Mouse (Mus musculus): ENCODE results near the gene Dnajc16. TPM values are rescaled to one million over a fixed set of nuclear protein-coding genes. Genes with fewer than 3 reads are reported as not detected.

Gene Dnajc16
- 6.2 TPM in 2 replicates for polyA plus RNA-seq (2015; fragmentation: Nextera tagmentation; extraction: Ambion mirVana)

DNA sequence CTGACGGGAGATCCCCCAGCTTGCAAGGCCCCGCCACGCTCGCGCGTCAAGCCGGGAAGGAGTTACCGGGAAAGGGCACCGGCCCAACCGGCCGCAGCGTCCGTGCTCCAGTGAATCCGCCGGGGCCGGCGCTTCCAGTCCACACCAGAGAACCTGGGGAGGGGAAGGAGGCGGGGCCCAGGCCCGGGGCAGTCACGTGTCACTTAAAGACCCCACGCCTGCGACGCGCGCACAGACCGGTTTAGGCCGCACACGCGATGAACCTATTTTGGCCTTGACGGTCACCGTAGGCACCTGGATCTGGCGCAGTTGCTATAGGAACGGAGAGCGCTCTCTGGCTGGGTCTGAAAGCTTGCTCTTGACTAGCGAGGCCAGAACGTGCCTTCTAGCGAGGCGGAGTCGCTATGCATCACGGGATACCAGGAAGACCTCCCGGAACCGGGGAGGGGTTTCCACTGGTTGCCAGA, at the start of gene Dnajc16:
Dnajc16 (minus strand) TSS at position 408 of the 467 bp plus-strand sequence.
- Histone ChIP-seq H3K4me2 (peak within 1 kb of the TSS; percentile 83), H3K27ac (replicated peaks) (peak within 1 kb of the TSS; percentile 89), H3K9me3 (replicated peaks) (no peaks in the 10 kb centered on the region), H3K9ac (replicated peaks) (peak within 1 kb of the TSS; percentile 99), H3K4me1 (peaks cover 38% of the 10 kb centered on the region), H3K4me3 (replicated peaks) (peak within 1 kb of the TSS; percentile 95), H3K36me3 (peaks cover 6% of the 10 kb centered on the region; the same call in 1 of the 2 replicates), H3K27me3 (replicated peaks) (no peaks in the 10 kb centered on the region)
- 0% methylated on average over 42 of the region's 42 CpGs for WGBS
- ATAC-seq (ENCODE audit: low FRiP score): peak; percentile 90

DNA sequence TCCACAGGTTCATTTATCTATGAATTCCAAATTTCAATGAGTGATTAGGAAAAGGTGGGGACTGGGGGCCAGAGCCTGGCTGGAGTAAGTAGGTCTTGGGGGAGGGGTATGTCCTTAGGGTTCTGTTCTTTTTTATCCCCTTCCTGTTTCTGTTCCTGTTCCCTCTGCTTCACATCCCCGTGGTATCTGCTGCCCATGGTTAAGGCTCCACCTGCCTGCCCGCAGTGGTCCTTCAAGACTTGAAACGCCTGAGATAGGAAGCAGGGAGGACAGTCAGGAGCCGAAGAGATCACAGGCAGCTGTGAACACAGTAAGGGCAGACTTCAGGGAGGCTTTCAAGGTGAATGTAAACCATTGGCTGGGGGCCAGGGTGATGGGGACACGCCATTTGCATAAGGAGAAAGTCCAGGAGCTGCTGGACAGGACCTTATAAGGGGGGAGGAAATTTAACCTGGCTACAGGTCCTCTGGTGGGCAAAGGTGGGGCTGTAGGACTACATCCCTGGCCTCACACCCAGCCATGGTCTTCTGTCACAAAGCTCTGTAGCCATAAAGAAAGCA, 43.9 kb upstream of the Dnajc16 start:
- Histone ChIP-seq H3K36me3 (no peaks in the 10 kb centered on the region), H3K4me3 (replicated peaks) (no peak overlapping the region), H3K4me1 (no peaks in the 10 kb centered on the region), H3K9ac (replicated peaks) (no peak overlapping the region), H3K9me3 (replicated peaks) (no peaks in the 10 kb centered on the region), H3K27ac (replicated peaks) (no peak overlapping the region), H3K27me3 (replicated peaks) (no peaks in the 10 kb centered on the region), H3K4me2 (no peak overlapping the region)
- 66% methylated on average over 5 of the region's 5 CpGs for WGBS
- no peak for ATAC-seq (ENCODE audit: low FRiP score)

DNA sequence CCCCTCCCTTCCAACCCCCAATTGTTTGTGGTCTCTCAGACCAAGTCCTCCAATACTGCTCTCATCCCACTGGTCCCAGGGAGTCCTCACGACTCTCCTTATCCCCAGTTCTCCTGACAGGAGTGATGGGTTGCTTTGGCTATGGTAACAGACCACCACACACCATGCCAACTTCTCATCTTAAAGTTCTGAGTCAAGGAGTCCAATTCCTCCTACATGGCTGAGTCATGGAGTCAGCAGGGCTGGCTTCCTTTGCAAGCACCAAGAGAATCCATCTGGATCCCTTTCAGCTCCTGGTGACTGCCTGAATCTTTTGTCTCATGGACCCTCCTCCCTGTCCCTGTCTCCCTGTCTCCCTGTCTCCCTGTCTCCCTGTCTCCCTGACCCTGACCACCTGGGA, 43.2 kb upstream of the Dnajc16 start:
- Histone ChIP-seq H3K27ac (replicated peaks) (no peak overlapping the region), H3K36me3 (no peaks in the 10 kb centered on the region), H3K4me2 (no peak overlapping the region), H3K4me3 (replicated peaks) (no peak overlapping the region), H3K9me3 (replicated peaks) (no peaks in the 10 kb centered on the region), H3K9ac (replicated peaks) (no peak overlapping the region), H3K27me3 (replicated peaks) (no peaks in the 10 kb centered on the region), H3K4me1 (no peaks in the 10 kb centered on the region)
- no peak for ATAC-seq (ENCODE audit: low FRiP score)
- 58% methylated on average over 1 of the region's 1 CpGs for WGBS

DNA sequence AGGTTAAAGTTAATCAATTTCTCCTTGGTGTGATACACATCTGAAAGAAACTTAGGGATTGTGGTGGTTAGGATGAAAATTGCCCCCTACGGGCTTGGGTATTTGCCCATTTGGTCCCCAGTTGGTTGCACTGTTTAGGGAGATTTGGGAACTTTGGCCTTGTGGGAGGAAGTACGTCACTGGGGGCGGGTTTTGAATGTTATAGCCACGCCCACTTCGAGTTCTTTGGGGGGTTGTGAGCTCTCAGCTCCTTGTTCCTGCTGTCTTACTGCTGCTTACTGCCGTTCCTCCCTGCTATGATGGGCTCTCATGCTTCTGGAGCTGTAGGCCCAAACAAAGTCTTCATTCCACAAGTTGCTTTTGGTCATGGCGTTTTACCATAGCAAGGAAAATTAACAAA, 40.6 kb upstream of the Dnajc16 start:
- no peak overlapping the region for H3K9ac ChIP-seq (replicated peaks)
- H3K27ac ChIP-seq (replicated peaks): no peak overlapping the region
- H3K9me3 ChIP-seq (replicated peaks): no peaks in the 10 kb centered on the region
- H3K4me3 ChIP-seq (replicated peaks): no peak overlapping the region
- ATAC-seq (ENCODE audit: low FRiP score): no peak
- H3K4me1 ChIP-seq: no peaks in the 10 kb centered on the region
- H3K36me3 ChIP-seq: no peaks in the 10 kb centered on the region
- no peak overlapping the region for H3K4me2 ChIP-seq
- H3K27me3 ChIP-seq (replicated peaks): no peaks in the 10 kb centered on the region
- 83% methylated on average over 7 of the region's 7 CpGs for WGBS

DNA sequence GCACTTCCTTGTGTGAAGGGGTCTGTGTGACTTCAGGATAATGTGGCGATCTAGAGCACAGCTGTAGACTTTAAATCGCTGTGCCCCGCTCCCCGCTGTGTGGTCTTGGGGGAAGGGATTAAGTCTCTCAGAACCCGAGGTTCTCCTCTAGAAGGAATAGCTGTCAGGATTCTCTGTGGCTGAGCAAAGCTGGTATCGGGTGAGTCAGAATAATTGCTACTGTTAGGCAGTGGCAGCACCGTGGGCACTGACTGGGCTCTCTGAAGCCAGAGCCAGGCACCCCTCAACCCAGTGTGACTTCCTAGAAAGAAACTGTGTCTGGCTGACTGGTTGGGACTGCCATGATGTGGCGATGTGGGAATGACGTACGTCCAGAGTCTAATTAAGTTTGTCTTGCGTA, 39.6 kb upstream of the Dnajc16 start:
- Histone ChIP-seq H3K9me3 (replicated peaks) (no peaks in the 10 kb centered on the region), H3K27me3 (replicated peaks) (no peaks in the 10 kb centered on the region)

DNA sequence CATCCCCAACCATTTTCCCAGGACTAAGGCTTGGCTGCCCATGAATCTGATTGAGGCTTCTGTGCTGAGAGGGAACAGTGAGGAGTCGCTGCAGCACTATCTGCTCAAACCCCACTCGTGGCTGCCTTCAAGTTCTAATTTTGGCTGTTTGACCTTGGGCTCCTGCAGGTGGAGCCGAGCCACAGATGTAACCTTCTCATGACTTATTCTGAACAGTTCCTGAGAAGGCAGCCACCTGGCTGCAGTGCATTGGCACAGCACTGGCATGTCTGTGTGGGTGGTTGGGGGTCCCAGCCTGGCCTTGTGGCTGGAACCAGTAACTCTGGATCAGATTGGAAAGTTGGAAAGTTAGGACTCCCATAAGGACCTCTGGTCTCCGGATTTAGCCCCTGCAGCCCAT, 37.4 kb upstream of the Dnajc16 start:
- Histone ChIP-seq H3K36me3 (no peaks in the 10 kb centered on the region), H3K4me3 (replicated peaks) (no peak overlapping the region), H3K4me1 (no peaks in the 10 kb centered on the region), H3K9ac (replicated peaks) (no peak overlapping the region), H3K4me2 (no peak overlapping the region), H3K9me3 (replicated peaks) (no peaks in the 10 kb centered on the region), H3K27ac (replicated peaks) (no peak overlapping the region), H3K27me3 (replicated peaks) (no peaks in the 10 kb centered on the region)
- WGBS: 82% methylated on average over 4 of the region's 4 CpGs
- no peak for ATAC-seq (ENCODE audit: low FRiP score)

More for the DNA sequence above, 39.6 kb upstream of the Dnajc16 start:
- Histone ChIP-seq H3K4me1 (no peaks in the 10 kb centered on the region), H3K27ac (replicated peaks) (no peak overlapping the region), H3K4me2 (no peak overlapping the region), H3K36me3 (no peaks in the 10 kb centered on the region), H3K4me3 (replicated peaks) (no peak overlapping the region), H3K9ac (replicated peaks) (no peak overlapping the region)
- no peak for ATAC-seq (ENCODE audit: low FRiP score)
- 64% methylated on average over 11 of the region's 11 CpGs for WGBS

DNA sequence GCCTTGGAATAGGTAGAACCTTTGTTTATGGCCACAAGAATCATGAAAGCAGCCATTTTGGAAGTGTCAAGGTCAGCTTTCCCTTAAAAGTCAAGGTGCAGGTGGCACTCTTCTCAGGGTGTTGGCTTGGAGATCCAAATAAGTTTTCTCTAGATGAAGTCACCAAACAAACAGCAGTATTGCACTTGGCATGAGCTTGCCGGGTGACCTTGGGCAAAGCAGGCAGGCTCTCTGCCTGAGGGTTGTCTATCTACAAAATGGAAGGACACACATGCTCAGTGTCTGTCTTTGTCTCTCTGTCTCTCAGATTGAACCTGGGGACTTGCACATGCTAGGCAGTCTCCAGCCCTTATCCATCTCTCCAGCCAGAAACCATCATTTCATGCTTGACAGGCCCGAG, 36.7 kb upstream of the Dnajc16 start:
- Histone ChIP-seq H3K4me1 (no peaks in the 10 kb centered on the region), H3K36me3 (no peaks in the 10 kb centered on the region), H3K9ac (replicated peaks) (no peak overlapping the region), H3K27me3 (replicated peaks) (no peaks in the 10 kb centered on the region), H3K4me3 (replicated peaks) (no peak overlapping the region), H3K9me3 (replicated peaks) (no peaks in the 10 kb centered on the region), H3K4me2 (no peak overlapping the region), H3K27ac (replicated peaks) (no peak overlapping the region)
- ATAC-seq (ENCODE audit: low FRiP score): no peak
- 94% methylated on average over 2 of the region's 2 CpGs for WGBS

DNA sequence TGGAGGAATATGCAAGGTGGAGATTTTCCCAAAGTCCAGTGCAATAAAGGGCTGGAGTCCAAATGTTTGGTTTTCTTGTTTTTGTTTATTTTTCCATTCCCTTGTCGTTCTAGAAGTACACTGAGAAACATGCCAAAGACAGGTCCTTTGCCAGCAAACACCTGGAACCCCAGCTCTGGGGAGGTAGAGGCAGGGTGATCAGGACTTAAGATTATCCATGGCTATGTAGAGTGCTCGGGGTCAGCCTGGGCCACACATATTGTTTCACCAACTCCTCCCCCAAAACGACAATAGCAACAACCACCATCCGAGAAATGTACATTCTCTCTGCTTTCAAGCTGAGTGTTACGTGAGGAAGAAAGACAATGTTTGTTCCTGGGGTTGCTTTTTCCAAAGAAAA, 35.3 kb upstream of the Dnajc16 start, which contains the start of gene Cela2a:
Cela2a (minus strand) TSS at position 101 of the 400 bp plus-strand sequence.
- H3K27me3 ChIP-seq (replicated peaks): no peaks in the 10 kb centered on the region
- H3K9me3 ChIP-seq (replicated peaks): no peaks in the 10 kb centered on the region
- ATAC-seq (ENCODE audit: low FRiP score): no peak
- H3K4me2 ChIP-seq: no peak within 1 kb of the TSS
- no peak within 1 kb of the TSS for H3K4me3 ChIP-seq (replicated peaks)
- 56% methylated on average over 5 of the region's 5 CpGs for WGBS
- no peaks in the 10 kb centered on the region for H3K36me3 ChIP-seq
- H3K9ac ChIP-seq (replicated peaks): no peak within 1 kb of the TSS
- no peaks in the 10 kb centered on the region for H3K4me1 ChIP-seq
- no peak within 1 kb of the TSS for H3K27ac ChIP-seq (replicated peaks)

DNA sequence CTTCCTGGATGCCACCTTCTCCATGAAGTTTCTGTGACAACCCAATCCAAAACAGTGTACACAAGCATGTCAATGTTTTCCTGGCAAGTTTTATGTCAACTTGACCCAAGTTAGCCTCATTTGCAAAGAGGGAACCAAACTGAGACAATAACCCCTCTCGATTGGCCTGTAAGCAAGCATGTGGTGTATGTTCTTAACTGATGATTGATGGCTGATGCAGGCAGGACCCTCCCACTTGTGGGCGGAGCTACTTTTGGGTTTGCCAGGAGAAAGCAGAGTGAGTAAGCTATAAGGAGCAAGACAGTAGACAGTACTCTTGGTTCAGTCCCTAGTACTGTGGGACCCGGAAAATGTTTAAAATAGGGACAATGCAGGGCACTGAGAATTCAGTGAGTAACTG, 32.2 kb upstream of the Dnajc16 start:
- Histone ChIP-seq H3K27ac (replicated peaks) (no peak overlapping the region), H3K4me2 (no peak overlapping the region), H3K4me3 (replicated peaks) (no peak overlapping the region), H3K4me1 (no peaks in the 10 kb centered on the region), H3K36me3 (no peaks in the 10 kb centered on the region), H3K9ac (replicated peaks) (no peak overlapping the region), H3K27me3 (replicated peaks) (no peaks in the 10 kb centered on the region), H3K9me3 (replicated peaks) (no peaks in the 10 kb centered on the region)
- no peak for ATAC-seq (ENCODE audit: low FRiP score)
- WGBS: 64% methylated on average over 3 of the region's 3 CpGs

DNA sequence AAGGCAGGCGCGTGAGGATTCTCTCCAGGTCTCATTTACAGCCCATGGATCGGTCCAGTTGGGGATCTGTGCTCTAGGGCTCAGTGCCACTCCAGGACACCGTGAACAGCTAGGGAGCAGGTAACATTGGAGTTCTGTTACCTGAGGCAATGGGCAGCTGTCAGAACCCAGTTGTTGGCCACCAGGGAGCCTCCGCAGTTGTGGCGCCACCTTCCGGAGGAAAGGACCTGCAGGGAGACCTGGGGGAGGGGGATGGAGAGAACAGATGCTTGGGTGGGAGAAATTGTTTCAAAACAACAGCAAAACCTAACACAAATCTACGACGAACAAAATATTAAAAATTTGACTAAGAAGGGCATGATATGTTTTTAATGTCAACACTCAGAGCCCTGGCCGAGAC, 31.4 kb upstream of the Dnajc16 start:
- Histone ChIP-seq H3K27ac (replicated peaks) (no peak overlapping the region), H3K4me1 (no peaks in the 10 kb centered on the region), H3K9ac (replicated peaks) (no peak overlapping the region), H3K4me3 (replicated peaks) (no peak overlapping the region), H3K4me2 (no peak overlapping the region), H3K9me3 (replicated peaks) (no peaks in the 10 kb centered on the region), H3K27me3 (replicated peaks) (no peaks in the 10 kb centered on the region), H3K36me3 (no peaks in the 10 kb centered on the region)
- ATAC-seq (ENCODE audit: low FRiP score): no peak
- 79% methylated on average over 10 of the region's 10 CpGs for WGBS

DNA sequence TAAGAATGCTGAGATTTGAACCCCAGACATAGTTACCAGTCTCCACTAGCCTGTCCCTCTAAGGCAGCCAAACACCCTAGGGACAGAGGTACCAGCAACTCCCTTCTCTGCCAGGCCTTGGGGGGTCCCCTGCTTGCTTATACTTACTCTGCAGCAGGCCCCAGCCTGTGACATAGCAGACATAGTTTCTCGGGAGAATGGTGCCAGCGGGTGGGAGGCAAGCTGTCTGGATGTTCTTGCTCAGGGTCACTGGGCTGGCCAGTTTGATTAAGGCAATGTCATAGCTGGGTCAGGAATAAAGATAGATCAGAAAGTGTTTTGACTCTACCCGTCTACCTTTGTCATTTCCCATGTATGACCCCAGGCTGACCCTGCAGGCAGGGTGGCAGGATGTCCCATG, 30.4 kb upstream of the Dnajc16 start:
- peaks cover 1% of the 10 kb centered on the region; the same call in 1 of the 2 replicates for H3K4me1 ChIP-seq
- no peak overlapping the region for H3K4me2 ChIP-seq
- no peak overlapping the region for H3K4me3 ChIP-seq (replicated peaks)
- H3K9ac ChIP-seq (replicated peaks): no peak overlapping the region
- 72% methylated on average over 3 of the region's 3 CpGs for WGBS
- H3K9me3 ChIP-seq (replicated peaks): no peaks in the 10 kb centered on the region
- H3K27ac ChIP-seq (replicated peaks): no peak overlapping the region
- no peaks in the 10 kb centered on the region for H3K27me3 ChIP-seq (replicated peaks)
- no peaks in the 10 kb centered on the region for H3K36me3 ChIP-seq
- ATAC-seq (ENCODE audit: low FRiP score): no peak

DNA sequence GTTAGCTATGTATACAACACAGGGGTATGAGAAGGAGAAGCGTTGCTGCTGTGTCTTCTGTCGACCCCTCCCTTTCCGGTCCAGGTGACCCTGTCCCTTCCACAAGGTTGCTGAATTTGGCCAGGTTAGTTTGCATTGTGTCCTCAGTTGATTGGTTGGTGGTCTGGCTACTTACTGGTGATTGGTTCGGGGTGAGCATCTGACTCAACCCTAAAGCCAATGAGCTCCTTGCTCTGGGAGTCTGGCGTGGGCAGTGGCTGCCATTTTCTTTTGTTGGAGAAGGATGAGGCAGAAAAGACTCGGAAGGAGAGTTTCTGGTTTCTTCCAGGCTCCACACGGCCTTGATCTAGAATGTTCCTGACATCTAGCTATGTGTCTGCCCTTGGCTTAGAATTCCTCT, 28.6 kb upstream of the Dnajc16 start:
- Histone ChIP-seq H3K9me3 (replicated peaks) (no peaks in the 10 kb centered on the region), H3K4me3 (replicated peaks) (no peak overlapping the region), H3K4me2 (no peak overlapping the region), H3K27me3 (replicated peaks) (no peaks in the 10 kb centered on the region), H3K36me3 (peaks cover 11% of the 10 kb centered on the region), H3K9ac (replicated peaks) (no peak overlapping the region), H3K27ac (replicated peaks) (no peak overlapping the region), H3K4me1 (peaks cover 3% of the 10 kb centered on the region; the same call in 1 of the 2 replicates)
- no peak for ATAC-seq (ENCODE audit: low FRiP score)
- 93% methylated on average over 7 of the region's 7 CpGs for WGBS

Data from neural tube, embryonic 15.5 days (tissue).